Mouse (Mus musculus): Measurements from ENCODE around the gene Lig4. TPM values are rescaled to one million over a fixed set of nuclear protein-coding genes. Genes with fewer than 3 reads are reported as not detected.

The Lig4 gene
- polyA plus RNA-seq, 1 experiment from 2014 or later, result 2.8 TPM

DNA sequence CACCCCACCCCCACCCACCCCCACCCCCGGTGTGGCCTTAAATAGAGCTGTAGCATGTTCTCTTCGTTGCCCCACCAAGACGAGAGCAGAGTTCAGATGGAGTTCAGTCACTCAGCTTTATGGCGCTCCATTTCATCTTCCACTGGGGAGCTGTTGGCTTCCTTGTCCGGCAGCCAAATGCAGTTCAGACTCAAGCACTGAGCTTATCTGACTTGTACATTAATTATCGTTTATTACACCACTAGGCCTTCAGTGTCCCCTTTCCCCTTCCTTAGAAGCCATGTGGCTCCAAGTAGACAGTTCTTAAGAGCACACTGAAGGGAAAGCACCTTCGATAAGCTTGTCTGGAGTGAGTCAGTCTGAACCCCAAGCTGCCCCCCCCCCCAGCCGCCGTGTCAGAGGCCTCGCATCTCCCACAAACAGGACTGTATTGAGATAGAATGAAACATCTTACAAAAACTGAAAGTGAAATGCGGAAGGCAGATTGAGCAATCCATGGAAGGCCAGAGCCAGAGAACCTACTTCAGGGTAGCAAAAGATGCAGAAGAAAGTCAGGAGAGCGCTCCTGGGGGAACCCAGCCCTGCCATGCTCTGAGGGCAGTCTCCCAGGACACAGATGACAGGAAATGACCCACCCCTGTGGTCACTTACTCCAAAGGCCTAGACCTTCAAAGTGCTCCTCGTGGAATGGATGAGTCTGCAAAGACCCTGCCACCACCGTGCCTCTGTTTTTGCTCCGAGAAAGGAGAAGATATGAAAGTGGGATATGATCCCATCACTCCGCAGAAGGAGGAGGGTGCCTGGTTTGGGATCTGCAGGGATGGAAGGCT is 28.9 kb upstream of the Lig4 start, which contains the start of gene Tnfsf13b:
Gene Tnfsf13b, plus strand, starts transcription at position 312 of the 830 bp plus-strand sequence.
- H3K4me1 ChIP-seq (replicated peaks; ENCODE audit: control insufficient read depth, insufficient read depth), result peaks cover 2% of the 10 kb centered on the region; the same call in 1 of the 2 replicates
- ATAC-seq (ENCODE audit: low FRiP score, low TSS enrichment) (0 out of 2 replicates have a peak, but pooled peaks have one; percentile 26), DNase-seq (ENCODE audit: low spot score) (peak; percentile 19)
- H3K9me3 ChIP-seq (ENCODE audit: control insufficient read depth, low read length), result no peaks in the 10 kb centered on the region
- peak within 1 kb of the TSS; percentile 8; the same call in 1 of the 2 replicates for H3K9ac ChIP-seq (ENCODE audit: low read length)
- H3K27me3 ChIP-seq (ENCODE audit: control insufficient read depth, insufficient read depth, low read length), result no peaks in the 10 kb centered on the region
- peak within 1 kb of the TSS; percentile 59 for H3K4me2 ChIP-seq (replicated peaks; ENCODE audit: low read depth)
- H3K4me3 ChIP-seq (ENCODE audit: low read depth, low read length), result peak within 1 kb of the TSS; percentile 24
- no peak within 1 kb of the TSS for H3K27ac ChIP-seq (replicated peaks)
- 53% methylated on average over 16 of the region's 16 CpGs for WGBS
- H3K36me3 ChIP-seq (ENCODE audit: control insufficient read depth, insufficient read depth, low read length), result no peaks in the 10 kb centered on the region
- TF ChIP-seq EP300 (optimal IDR thresholded peaks at IDR 0.05) (no peak), CTCF (IDR thresholded peaks at IDR 0.05; ENCODE audit: low read depth) (no peak)

DNA sequence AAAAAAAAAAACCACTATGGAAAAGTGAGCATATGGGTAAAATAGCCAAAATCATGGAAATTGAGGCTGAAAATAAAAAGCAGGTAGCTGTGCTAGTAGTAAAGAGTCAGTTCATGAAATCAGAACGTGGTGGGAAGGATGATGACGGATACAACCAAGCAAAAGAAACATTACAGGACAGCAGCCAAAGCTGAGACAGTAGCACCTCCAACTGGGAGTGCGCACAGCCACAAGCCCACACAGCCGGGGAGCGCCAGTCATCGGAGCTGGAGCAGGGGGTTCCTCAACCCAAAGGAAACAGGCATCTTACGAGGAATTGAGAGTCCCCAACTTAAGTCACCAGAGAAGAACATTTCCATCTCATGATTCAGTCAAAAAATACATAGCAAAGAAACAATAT is 26.6 kb upstream of the Lig4 start:
- WGBS, result 78% methylated on average over 7 of the region's 7 CpGs

DNA sequence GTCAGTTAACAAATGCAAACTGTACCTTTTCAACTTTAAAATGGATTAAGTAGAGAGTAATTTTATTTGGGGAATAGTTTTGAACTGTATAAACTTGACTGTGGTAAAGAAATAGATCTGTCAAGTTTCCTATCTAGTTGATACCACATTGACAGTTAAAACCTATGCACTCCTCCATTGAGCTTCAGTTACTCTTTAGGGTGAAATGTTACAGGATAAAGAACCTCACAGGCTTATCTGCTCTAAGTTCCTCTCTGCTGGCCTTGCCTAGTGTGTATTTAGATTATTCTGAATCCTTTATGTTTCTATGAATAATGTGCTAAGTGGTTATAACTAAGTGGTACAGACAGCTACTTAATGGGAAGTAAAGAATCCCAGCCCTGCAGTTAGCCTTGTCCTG is 2.7 kb upstream of the Lig4 start:
- no peak for ATAC-seq (ENCODE audit: low FRiP score, low TSS enrichment)
- no peak for TF ChIP-seq CTCF (IDR thresholded peaks at IDR 0.05; ENCODE audit: low read depth)
- no peak for TF ChIP-seq EP300 (optimal IDR thresholded peaks at IDR 0.05)
- Histone ChIP-seq H3K27me3 (ENCODE audit: control insufficient read depth, insufficient read depth, low read length) (no peaks in the 10 kb centered on the region), H3K9me3 (ENCODE audit: control insufficient read depth, low read length) (no peaks in the 10 kb centered on the region), H3K4me2 (replicated peaks; ENCODE audit: low read depth) (no peak overlapping the region), H3K36me3 (ENCODE audit: control insufficient read depth, insufficient read depth, low read length) (no peaks in the 10 kb centered on the region), H3K27ac (replicated peaks) (no peak overlapping the region), H3K4me3 (ENCODE audit: low read depth, low read length) (no peak overlapping the region), H3K4me1 (replicated peaks; ENCODE audit: control insufficient read depth, insufficient read depth) (peaks cover 8% of the 10 kb centered on the region), H3K9ac (ENCODE audit: low read length) (no peak overlapping the region)
- no peak for DNase-seq (ENCODE audit: low spot score)

More for the DNA sequence above, 26.6 kb upstream of the Lig4 start:
- H3K4me1 ChIP-seq (replicated peaks; ENCODE audit: control insufficient read depth, insufficient read depth), result peaks cover 2% of the 10 kb centered on the region; the same call in 1 of the 2 replicates
- no peak overlapping the region for H3K4me2 ChIP-seq (replicated peaks; ENCODE audit: low read depth)
- H3K36me3 ChIP-seq (ENCODE audit: control insufficient read depth, insufficient read depth, low read length), result no peaks in the 10 kb centered on the region
- TF ChIP-seq CTCF (IDR thresholded peaks at IDR 0.05; ENCODE audit: low read depth), result no peak
- no peak for TF ChIP-seq EP300 (optimal IDR thresholded peaks at IDR 0.05)
- no peaks in the 10 kb centered on the region for H3K27me3 ChIP-seq (ENCODE audit: control insufficient read depth, insufficient read depth, low read length)
- H3K9ac ChIP-seq (ENCODE audit: low read length), result no peak overlapping the region
- no peaks in the 10 kb centered on the region for H3K9me3 ChIP-seq (ENCODE audit: control insufficient read depth, low read length)
- H3K27ac ChIP-seq (replicated peaks), result no peak overlapping the region
- H3K4me3 ChIP-seq (ENCODE audit: low read depth, low read length), result no peak overlapping the region
- no peak for DNase-seq (ENCODE audit: low spot score)
- no peak for ATAC-seq (ENCODE audit: low FRiP score, low TSS enrichment)

DNA sequence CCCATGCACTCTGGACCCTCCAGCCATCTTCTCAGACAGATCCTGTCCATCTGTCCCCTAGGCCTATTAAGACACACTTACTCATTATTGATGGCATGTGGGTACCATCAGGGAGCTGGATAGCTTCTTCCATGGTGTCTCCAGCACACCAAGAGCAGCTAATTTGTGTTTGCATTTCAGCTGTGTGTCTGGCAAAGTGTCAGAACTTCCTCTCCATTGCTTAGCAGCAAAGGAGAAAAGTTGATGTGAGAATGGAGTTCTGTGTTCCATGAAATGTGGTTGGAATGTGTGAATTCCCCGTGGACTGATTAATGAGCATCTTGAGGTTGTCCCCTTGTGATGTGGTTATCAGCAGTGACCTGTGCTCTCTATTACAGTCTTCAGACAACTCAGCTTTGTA is 2.3 kb upstream of the Lig4 start:
- Histone ChIP-seq H3K4me3 (ENCODE audit: low read depth, low read length) (no peak overlapping the region), H3K27me3 (ENCODE audit: control insufficient read depth, insufficient read depth, low read length) (no peaks in the 10 kb centered on the region), H3K4me1 (replicated peaks; ENCODE audit: control insufficient read depth, insufficient read depth) (peaks cover 8% of the 10 kb centered on the region), H3K36me3 (ENCODE audit: control insufficient read depth, insufficient read depth, low read length) (no peaks in the 10 kb centered on the region), H3K27ac (replicated peaks) (no peak overlapping the region), H3K9me3 (ENCODE audit: control insufficient read depth, low read length) (no peaks in the 10 kb centered on the region), H3K4me2 (replicated peaks; ENCODE audit: low read depth) (no peak overlapping the region), H3K9ac (ENCODE audit: low read length) (0 out of 2 replicates have a peak overlapping the region, but pooled peaks have one; percentile 31)
- TF ChIP-seq CTCF (IDR thresholded peaks at IDR 0.05; ENCODE audit: low read depth) (no peak), EP300 (optimal IDR thresholded peaks at IDR 0.05) (no peak)
- ATAC-seq (ENCODE audit: low FRiP score, low TSS enrichment), result no peak
- 53% methylated on average over 1 of the region's 1 CpGs for WGBS
- no peak for DNase-seq (ENCODE audit: low spot score)

DNA sequence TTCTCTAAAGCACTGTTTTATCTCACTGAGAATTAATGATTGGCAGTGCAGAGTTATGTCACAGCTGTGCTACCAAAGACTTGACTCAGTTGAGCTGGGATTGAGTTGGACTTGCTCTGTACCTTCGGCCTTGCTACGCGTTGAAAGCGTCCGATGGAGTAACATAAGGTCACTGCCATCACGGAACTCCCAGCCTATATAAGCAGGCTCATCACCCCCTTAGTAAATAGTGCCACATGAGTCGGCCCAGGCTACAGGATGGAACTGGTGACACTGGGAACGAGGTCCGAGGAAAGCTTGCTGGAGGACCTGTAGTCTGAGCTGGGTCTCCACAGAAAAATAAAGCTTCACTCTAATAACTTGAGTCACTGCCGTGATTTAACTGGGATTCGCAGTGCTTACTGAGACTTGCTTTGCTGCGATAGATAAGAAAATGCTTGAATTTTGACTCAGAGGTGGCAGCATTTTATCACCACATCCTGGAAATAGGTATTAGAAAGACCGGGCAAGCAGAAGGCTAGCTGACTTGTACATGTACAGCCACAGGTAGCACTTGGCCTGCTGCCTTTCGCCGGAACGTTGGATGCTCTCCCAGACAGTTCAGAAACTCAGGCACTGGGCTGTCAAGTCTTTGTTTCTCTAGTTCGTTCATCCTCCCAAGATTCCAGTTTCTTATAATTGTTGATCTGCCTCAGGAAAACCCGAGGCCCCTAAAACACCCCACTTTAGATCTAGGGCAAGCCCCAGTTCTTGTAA is 1.2 kb upstream of the Lig4 start:
- peak overlapping the region; percentile 94 for H3K27ac ChIP-seq (replicated peaks)
- H3K27me3 ChIP-seq (ENCODE audit: control insufficient read depth, insufficient read depth, low read length), result no peaks in the 10 kb centered on the region
- H3K4me3 ChIP-seq (ENCODE audit: low read depth, low read length), result peak overlapping the region; percentile 96
- WGBS, result 40% methylated on average over 18 of the region's 18 CpGs
- peak overlapping the region; percentile 73 for H3K4me2 ChIP-seq (replicated peaks; ENCODE audit: low read depth)
- ATAC-seq (ENCODE audit: low FRiP score, low TSS enrichment) (no peak), DNase-seq (ENCODE audit: low spot score) (peak; percentile 23)
- TF ChIP-seq EP300 (optimal IDR thresholded peaks at IDR 0.05) (no peak), CTCF (IDR thresholded peaks at IDR 0.05; ENCODE audit: low read depth) (no peak)
- peak overlapping the region; percentile 96 for H3K9ac ChIP-seq (ENCODE audit: low read length)
- H3K9me3 ChIP-seq (ENCODE audit: control insufficient read depth, low read length), result no peaks in the 10 kb centered on the region
- H3K36me3 ChIP-seq (ENCODE audit: control insufficient read depth, insufficient read depth, low read length), result no peaks in the 10 kb centered on the region
- H3K4me1 ChIP-seq (replicated peaks; ENCODE audit: control insufficient read depth, insufficient read depth), result peaks cover 8% of the 10 kb centered on the region

All from stomach, postnatal 0 days (tissue).